Mouse (Mus musculus) large intestine, adult 2 months (tissue): Measurements from ENCODE around the gene Olfr288. TPM values are rescaled to one million over a fixed set of nuclear protein-coding genes. Genes with fewer than 3 reads are reported as not detected.

Experiments
- DNase-seq: peaks from one replicate; pipeline ENCODE4 v3.0.0-alpha.2; 2012; ENCODE audit warnings: low read depth, low spot score
- WGBS: fragments of 180-500 bp; shearing (Covaris S2); methylation state at CpG from one replicate; pipeline ENCODE4 v1.1.7; 2018; 5-methylcytosine and 5-hydroxymethylcytosine counted together
- polyA plus RNA-seq: library from polyadenylated mRNA; depleted of rRNA; stranded (reverse); fragments of >200 nt; gene quantifications from 2 replicates; pipeline ENCODE4 v1.2.3, GENCODE M21; 2012; rRNA removed

Gene Olfr288
- polyA plus RNA-seq, 1 experiment: not detected

DNA sequence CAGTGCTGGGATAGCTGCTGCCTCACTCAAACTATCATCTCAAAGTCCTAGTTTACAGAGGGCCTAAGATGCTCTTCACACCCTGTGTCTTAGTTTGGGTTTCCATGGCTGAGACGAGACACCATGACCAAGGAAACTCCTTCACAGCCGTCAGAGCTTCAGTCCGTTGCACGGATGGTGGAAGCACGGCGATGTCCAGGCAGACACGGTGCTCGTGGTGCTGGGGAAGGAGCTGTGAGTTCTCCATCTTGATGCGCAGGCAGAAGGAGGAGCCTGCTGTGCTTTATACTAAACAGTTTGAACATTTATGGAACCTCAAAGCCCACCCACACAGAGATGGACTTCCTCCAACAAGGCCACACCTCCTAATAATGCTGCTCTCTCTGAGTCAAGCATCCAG, 58.5 kb downstream of the Olfr288 start:
- DNase-seq: no peak
- 89% methylated on average over 9 of the region's 9 CpGs for WGBS

Other genes starting within 250 kb of the Olfr288 start
- 26.5 and 28.6 TPM in 2 replicates for gene Tmem106c, start 231.3 kb downstream of the Olfr288 start, polyA plus RNA-seq
- not detected in 2 replicates for gene Col2a1, start 190.8 kb downstream of the Olfr288 start, polyA plus RNA-seq
- gene Pfkm, start 103.0 kb downstream of the Olfr288 start, polyA plus RNA-seq: 8.3 and 9.8 TPM in 2 replicates
- gene Senp1, start 101.8 kb downstream of the Olfr288 start, polyA plus RNA-seq: 9.3 and 12.1 TPM in 2 replicates
- gene Asb8, start 29.9 kb downstream of the Olfr288 start, polyA plus RNA-seq: 32.8 and 43.9 TPM in 2 replicates
- gene Ccdc184, start 28.4 kb downstream of the Olfr288 start, polyA plus RNA-seq: 0.33 TPM in 2 replicates
- gene Gm44579, start 25.4 kb upstream of the Olfr288 start, polyA plus RNA-seq: 0.07 TPM in 1 of 2 replicates, not detected in the other
- 0.27 and 0.40 TPM in 2 replicates for gene Olfr287, start 25.5 kb upstream of the Olfr288 start, polyA plus RNA-seq
- gene Olfr286, start 38.9 kb upstream of the Olfr288 start, polyA plus RNA-seq: 0.12 and 0.14 TPM in 2 replicates
- gene H1fnt, start 61.8 kb upstream of the Olfr288 start, polyA plus RNA-seq: not detected in 2 replicates
- gene Zfp641, start 100.6 kb upstream of the Olfr288 start, polyA plus RNA-seq: 0.30 and 0.49 TPM in 2 replicates
- gene Olfr285, start 121.8 kb upstream of the Olfr288 start, polyA plus RNA-seq: not detected in 2 replicates
- gene Olfr284, start 145.4 kb upstream of the Olfr288 start, polyA plus RNA-seq: not detected in 2 replicates
- not detected in 2 replicates for gene Olfr283, start 185.4 kb upstream of the Olfr288 start, polyA plus RNA-seq
- gene Olfr282, start 235.7 kb upstream of the Olfr288 start, polyA plus RNA-seq: not detected in 2 replicates